Mouse (Mus musculus) hindbrain, postnatal 0 days (tissue): ENCODE data around the gene Itm2b. TPM values are rescaled to one million over a fixed set of nuclear protein-coding genes. Genes with fewer than 3 reads are reported as not detected.
A peak's percentile ranks its signal among the peaks of the same experiment; 100 is the strongest.

ENCODE experiments used
- ATAC-seq: fragments of 200-750 bp; cut with Nextera tagmentation; 2 replicates; pipeline ENCODE4 v1.8.0; 2017; ENCODE audit warnings: mild to moderate bottlenecking, moderate TSS enrichment, moderate library complexity
- DNase-seq: peaks from one replicate; pipeline ENCODE4 v3.0.0-alpha.2; 2015; ENCODE audit warnings: low spot score
- H3K27ac ChIP-seq: fragments of 300-500 bp; sonication (generic); 2 replicates; pipeline ENCODE4 v1.5.1; 2014; ENCODE audit warnings: mild to moderate bottlenecking
- H3K27me3 ChIP-seq: fragments of 300-500 bp; sonication (generic); 2 replicates; pipeline ENCODE4 v1.6.1; 2014; ENCODE audit warnings: low read length, mixed read lengths; ENCODE audit not compliant: insufficient read depth
- H3K36me3 ChIP-seq: fragments of 300-500 bp; sonication (generic); 2 replicates; pipeline ENCODE4 v1.6.1; 2014; ENCODE audit warnings: low read length, mixed read lengths; ENCODE audit not compliant: insufficient read depth
- H3K4me1 ChIP-seq: fragments of 300-500 bp; sonication (generic); 2 replicates; pipeline ENCODE4 v1.6.1; 2014; ENCODE audit warnings: antibody characterized with exemption, low read length, mixed read lengths; ENCODE audit not compliant: insufficient read depth
- H3K4me2 ChIP-seq: fragments of 300-500 bp; sonication (generic); 2 replicates; pipeline ENCODE4 v1.6.1; 2014; ENCODE audit warnings: low read depth, mild to moderate bottlenecking, low read length, moderate library complexity, mixed read lengths
- H3K4me3 ChIP-seq: fragments of 300-500 bp; sonication (generic); 2 replicates; pipeline ENCODE4 v1.5.1; 2014; ENCODE audit warnings: low read length
- H3K9ac ChIP-seq: fragments of 300-500 bp; sonication (generic); replicated peaks from 2 replicates; pipeline ENCODE4 v1.6.1; 2014; ENCODE audit warnings: mild to moderate bottlenecking, low read length, moderate library complexity, mixed read lengths
- H3K9me3 ChIP-seq: fragments of 300-500 bp; sonication (generic); 2 replicates; pipeline ENCODE4 v1.6.1; 2016; ENCODE audit warnings: low read length, mixed read lengths
- CTCF ChIP-seq: IDR thresholded peaks from 2 replicates; pipeline ENCODE4 v1.5.1; 2016; ENCODE audit warnings: antibody characterized with exemption, control low read depth, low read depth
- WGBS: fragments of 180-500 bp; shearing (Covaris S2); extraction: QIAGEN DNeasy Blood & Tissue Kit; methylation state at CpG from one replicate; pipeline ENCODE4 v1.1.7; 2014; 5-methylcytosine and 5-hydroxymethylcytosine counted together
- polyA plus RNA-seq: library from polyadenylated mRNA; unstranded; fragments of >200 nt; fragmentation: Nextera tagmentation; extraction: Ambion mirVana; gene quantifications from 2 replicates; pipeline ENCODE4 v1.2.1, GENCODE M21; 2015
- total RNA-seq: library from RNA; depleted of rRNA; stranded (reverse); fragments of >200 nt; gene quantifications from 2 replicates; pipeline ENCODE4 v1.2.3, GENCODE M21; 2014

Itm2b gene
- total and polyA plus RNA-seq, 2 experiments from 2014 or later, result 446 to 1,059 TPM

GRCm38 (mm10) chr14:73354700-73355099, 30.4 kb downstream of the Itm2b start:
- Histone ChIP-seq H3K4me3 (no peak overlapping the region), H3K9ac (no peak overlapping the region), H3K27me3 (no peaks in the 10 kb centered on the region), H3K4me1 (no peaks in the 10 kb centered on the region), H3K9me3 (no peaks in the 10 kb centered on the region), H3K4me2 (no peak overlapping the region), H3K27ac (no peak overlapping the region), H3K36me3 (peaks cover 32% of the 10 kb centered on the region)
- no peak for ATAC-seq
- DNase-seq, result no peak
- no peak for TF ChIP-seq CTCF
- WGBS, result 94% methylated on average over 8 of the region's 8 CpGs

DNA sequence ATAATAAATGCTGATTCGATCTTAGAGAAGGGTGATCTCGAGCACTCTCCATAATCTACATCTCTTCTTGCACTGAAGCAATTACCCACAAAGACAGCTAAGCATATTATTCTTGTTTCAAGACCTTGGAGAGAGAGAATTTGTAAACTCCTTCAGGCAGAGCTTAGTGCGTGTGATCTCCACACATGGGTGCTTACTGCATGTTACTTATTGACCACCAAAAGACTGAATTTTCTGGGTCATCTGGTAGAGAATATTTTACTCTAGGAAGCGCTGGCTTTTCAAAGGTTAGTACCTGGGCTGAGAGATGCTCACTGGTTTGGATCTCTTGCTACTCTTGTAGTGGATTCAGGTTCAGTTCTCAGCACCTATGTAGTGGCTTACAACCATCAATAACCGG, 34.0 kb downstream of the Itm2b start:
- no peaks in the 10 kb centered on the region for H3K9me3 ChIP-seq
- no peaks in the 10 kb centered on the region for H3K4me1 ChIP-seq
- peaks cover 7% of the 10 kb centered on the region for H3K36me3 ChIP-seq
- ATAC-seq (no peak), DNase-seq (no peak)
- TF ChIP-seq CTCF, result no peak
- H3K4me2 ChIP-seq, result no peak overlapping the region
- H3K27ac ChIP-seq, result no peak overlapping the region
- H3K9ac ChIP-seq, result no peak overlapping the region
- WGBS, result 94% methylated on average over 5 of the region's 5 CpGs
- no peak overlapping the region for H3K4me3 ChIP-seq
- no peaks in the 10 kb centered on the region for H3K27me3 ChIP-seq

- DNase-seq (no peak), ATAC-seq (no peak)
- Histone ChIP-seq H3K27me3 (no peaks in the 10 kb centered on the region), H3K4me3 (no peak overlapping the region), H3K4me1 (no peaks in the 10 kb centered on the region), H3K27ac (no peak overlapping the region), H3K4me2 (no peak overlapping the region), H3K36me3 (no peaks in the 10 kb centered on the region; the same call in 1 of the 2 replicates), H3K9ac (no peak overlapping the region), H3K9me3 (no peaks in the 10 kb centered on the region)
- WGBS, result 22% methylated on average over 1 of the region's 1 CpGs
- no peak for TF ChIP-seq CTCF
Measured at GRCm38 (mm10) chr14:73350029-73350428, 35.1 kb downstream of the Itm2b start.

- TF ChIP-seq CTCF, result no peak
- 63% methylated on average over 7 of the region's 7 CpGs for WGBS
- ATAC-seq (no peak), DNase-seq (no peak)
- Histone ChIP-seq H3K36me3 (no peaks in the 10 kb centered on the region; the same call in 1 of the 2 replicates), H3K4me3 (no peak overlapping the region), H3K9me3 (no peaks in the 10 kb centered on the region), H3K9ac (no peak overlapping the region), H3K27ac (no peak overlapping the region), H3K4me1 (no peaks in the 10 kb centered on the region), H3K27me3 (no peaks in the 10 kb centered on the region), H3K4me2 (no peak overlapping the region)
Measured at GRCm38 (mm10) chr14:73349061-73349670, 35.9 kb downstream of the Itm2b start.

DNA sequence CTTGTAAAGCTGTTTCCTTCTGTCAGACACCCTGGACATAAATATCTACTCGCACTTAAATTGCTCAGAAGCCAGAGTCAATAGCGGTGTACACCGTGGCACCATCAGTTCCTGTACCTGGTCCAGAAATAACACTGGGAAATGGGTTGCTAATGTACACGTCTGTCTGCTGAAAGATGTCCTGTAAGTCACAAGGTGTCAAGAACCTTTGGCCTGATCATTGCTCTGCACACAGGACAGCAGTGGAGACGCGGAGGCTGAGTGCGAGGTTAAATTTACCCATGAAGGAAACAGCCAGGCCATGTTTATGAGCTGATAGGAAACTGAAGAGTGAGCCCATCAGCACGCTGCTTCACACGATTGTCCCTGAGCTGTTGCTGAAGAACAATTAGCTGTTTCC, 37.8 kb downstream of the Itm2b start:
- no peak overlapping the region for H3K4me3 ChIP-seq
- no peak overlapping the region for H3K27ac ChIP-seq
- WGBS, result 87% methylated on average over 9 of the region's 9 CpGs
- no peak for TF ChIP-seq CTCF
- H3K27me3 ChIP-seq, result no peaks in the 10 kb centered on the region
- no peak overlapping the region for H3K4me2 ChIP-seq
- no peak for DNase-seq
- no peaks in the 10 kb centered on the region for H3K4me1 ChIP-seq
- H3K9ac ChIP-seq, result no peak overlapping the region
- no peaks in the 10 kb centered on the region for H3K9me3 ChIP-seq
- ATAC-seq, result no peak
- H3K36me3 ChIP-seq, result no peaks in the 10 kb centered on the region; the same call in 1 of the 2 replicates

- no peaks in the 10 kb centered on the region for H3K4me1 ChIP-seq
- WGBS, result 86% methylated on average over 4 of the region's 4 CpGs
- H3K27me3 ChIP-seq, result no peaks in the 10 kb centered on the region
- ATAC-seq (no peak), DNase-seq (no peak)
- no peaks in the 10 kb centered on the region for H3K9me3 ChIP-seq
- no peak overlapping the region for H3K27ac ChIP-seq
- H3K9ac ChIP-seq, result no peak overlapping the region
- H3K4me3 ChIP-seq, result no peak overlapping the region
- TF ChIP-seq CTCF, result peak; percentile 18; the same call in 1 of the 2 replicates
- no peak overlapping the region for H3K4me2 ChIP-seq
- no peaks in the 10 kb centered on the region for H3K36me3 ChIP-seq
Measured at GRCm38 (mm10) chr14:73345614-73346013, 39.5 kb downstream of the Itm2b start.

DNA sequence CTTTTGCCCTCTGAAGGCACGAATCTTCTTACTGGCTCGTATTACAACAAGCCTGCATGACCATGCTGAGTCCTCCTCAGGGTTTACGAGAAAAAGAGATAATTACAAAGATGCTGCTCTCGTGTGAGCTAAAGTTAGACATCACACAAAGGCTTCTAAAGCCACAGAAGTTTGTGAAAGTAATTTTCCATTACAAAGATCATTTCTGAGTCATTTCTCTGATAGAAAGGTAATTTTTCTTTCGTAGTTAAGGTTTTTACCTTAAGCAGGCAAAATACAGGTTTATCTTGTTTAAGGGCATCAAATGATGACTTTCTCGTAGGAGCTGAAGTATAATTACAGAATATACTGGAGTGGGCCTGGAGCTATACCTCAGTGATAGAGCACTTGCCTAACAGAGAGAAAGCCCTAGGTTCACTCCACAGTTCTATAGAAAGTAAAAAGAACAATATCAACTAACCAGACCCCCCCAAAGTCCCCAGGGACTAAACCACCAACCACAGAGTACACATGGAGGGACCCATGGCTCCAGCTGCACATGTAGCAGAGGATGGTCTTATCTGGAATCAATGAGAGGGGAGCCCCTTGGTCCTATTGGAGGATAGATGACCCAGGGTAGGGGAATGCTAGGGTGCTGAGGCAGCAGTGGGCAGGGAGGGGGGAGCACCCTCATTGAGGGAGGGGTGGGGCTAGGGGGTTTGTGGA, 44.9 kb downstream of the Itm2b start:
- no peaks in the 10 kb centered on the region for H3K9me3 ChIP-seq
- no peak for DNase-seq
- ATAC-seq, result no peak
- H3K4me1 ChIP-seq, result no peaks in the 10 kb centered on the region
- no peak overlapping the region for H3K4me2 ChIP-seq
- 75% methylated on average over 6 of the region's 6 CpGs for WGBS
- H3K36me3 ChIP-seq, result no peaks in the 10 kb centered on the region
- TF ChIP-seq CTCF, result no peak
- H3K9ac ChIP-seq, result no peak overlapping the region
- no peaks in the 10 kb centered on the region for H3K27me3 ChIP-seq
- no peak overlapping the region for H3K27ac ChIP-seq
- H3K4me3 ChIP-seq, result no peak overlapping the region
